Mouse (Mus musculus) hematopoietic stem cell, adult 5-6 weeks (primary cell): Measurements from ENCODE around the gene Dld. TPM values are rescaled to one million over a fixed set of nuclear protein-coding genes. Genes with fewer than 3 reads are reported as not detected.

Source experiments
- ATAC-seq, 2 experiments: fragments of 125-278 bp in 1 of 2; replicated peaks in 1 of 2; 2 replicates each; pipeline ENCODE4 v1.8.0; 2016 to 2017; ENCODE audit warnings: inconsistent platforms in 2 of 2, mild to moderate bottlenecking in 2 of 2, moderate number of reproducible peaks in 2 of 2, low read depth in 1 of 2, moderate TSS enrichment in 1 of 2; ENCODE audit not compliant: low FRiP score in 2 of 2, poor library complexity in 2 of 2, severe bottlenecking in 2 of 2, insufficient read depth in 1 of 2, low TSS enrichment in 1 of 2
- total RNA-seq: library from RNA; stranded (forward); fragments of 172-1452, 232-1000 nt; gene quantifications from 2 replicates; pipeline ENCODE4 v1.2.3, GENCODE M21; 2017

Gene Dld
- 119 and 132 TPM in 2 replicates for total RNA-seq

DNA sequence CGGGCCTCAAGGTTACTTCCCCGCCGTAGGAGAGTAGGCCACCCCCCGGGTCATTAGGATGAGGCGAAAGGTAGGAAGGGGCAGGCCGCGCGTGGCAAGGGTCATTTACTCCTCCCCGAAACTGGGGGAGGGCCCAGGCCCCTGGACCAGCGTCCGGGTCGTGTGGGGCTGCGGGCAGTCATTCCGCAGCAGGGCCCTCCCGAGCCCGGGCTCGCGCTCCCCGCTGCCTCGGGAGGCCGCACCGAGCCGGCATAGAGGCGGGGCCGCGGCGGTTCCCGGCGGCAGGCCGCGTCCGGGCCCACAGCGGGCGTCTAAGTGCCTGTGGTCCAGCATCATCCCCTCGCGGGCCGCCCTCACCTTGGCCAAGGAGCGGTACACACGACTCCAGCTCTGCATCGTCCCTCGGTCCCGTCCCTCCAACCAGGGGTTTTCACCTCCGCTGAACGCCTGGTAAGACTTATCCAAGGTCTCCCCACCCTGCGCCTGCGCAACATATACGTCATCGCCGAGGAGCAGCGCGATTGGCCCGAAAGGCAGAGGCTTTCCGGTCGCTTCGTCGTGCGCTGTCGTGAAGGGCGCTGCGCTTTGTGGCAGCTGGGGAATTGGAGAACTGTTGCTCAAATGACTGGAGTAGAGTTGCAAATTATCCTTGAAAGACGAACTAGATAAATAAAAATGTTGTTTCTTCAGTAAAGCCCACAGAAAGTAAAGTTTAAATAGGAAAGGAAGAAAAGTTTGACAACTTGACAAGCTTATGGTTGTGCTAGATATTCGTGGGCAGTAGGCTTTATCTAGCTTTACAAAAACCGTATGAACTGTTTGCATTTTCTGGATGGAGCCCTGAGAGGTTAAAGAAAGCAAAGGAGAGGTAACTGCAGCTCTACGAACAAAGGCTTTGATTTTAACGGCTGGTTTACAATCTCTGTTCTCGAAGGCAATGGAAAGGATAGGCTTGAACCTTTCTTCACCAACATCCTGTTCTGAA is at the start of gene Dld:
Gene Dld, minus strand, starts transcription at position 510 of the 985 bp plus-strand sequence.
- ATAC-seq = peak; percentile 98 to 100

DNA sequence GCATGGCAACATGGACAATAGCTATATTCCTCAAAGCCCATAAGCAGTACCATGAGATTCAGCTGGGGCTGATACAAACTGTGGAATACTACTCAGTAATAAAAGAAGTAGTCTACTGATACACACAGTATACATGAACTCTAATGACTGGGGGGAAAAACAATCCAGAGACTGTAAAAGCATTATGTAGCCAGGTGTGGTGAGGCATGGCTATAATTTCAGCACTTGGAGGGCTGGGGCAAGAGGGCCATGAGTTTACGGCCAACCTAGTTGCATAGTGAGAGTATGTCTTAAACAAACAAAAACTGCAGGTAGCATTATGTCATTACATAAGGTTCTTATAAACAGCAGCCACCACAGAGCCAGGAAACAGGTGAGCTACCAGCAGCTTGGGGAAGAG is 49.6 kb upstream of the Dld start:
- no peak for ATAC-seq

DNA sequence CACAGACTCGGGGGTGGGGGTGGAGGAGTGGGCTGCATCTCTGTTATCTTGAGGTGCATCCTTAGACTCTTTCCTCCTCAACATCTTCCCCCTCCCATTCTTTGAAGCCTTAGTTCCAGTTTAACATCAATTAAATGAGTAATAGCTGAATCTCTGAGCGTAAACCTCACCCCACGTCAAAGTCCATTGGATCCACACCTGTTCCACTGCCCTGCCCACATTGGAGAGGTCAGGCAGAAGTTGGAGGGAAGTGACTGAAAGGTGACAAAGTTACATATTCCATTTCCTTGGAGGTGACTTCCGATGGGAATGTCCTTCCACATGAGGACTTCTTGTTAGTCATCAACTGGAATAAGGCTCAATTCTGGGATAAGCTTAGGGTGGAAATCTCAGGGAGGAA is 46.5 kb upstream of the Dld start:
- ATAC-seq = no peak

DNA sequence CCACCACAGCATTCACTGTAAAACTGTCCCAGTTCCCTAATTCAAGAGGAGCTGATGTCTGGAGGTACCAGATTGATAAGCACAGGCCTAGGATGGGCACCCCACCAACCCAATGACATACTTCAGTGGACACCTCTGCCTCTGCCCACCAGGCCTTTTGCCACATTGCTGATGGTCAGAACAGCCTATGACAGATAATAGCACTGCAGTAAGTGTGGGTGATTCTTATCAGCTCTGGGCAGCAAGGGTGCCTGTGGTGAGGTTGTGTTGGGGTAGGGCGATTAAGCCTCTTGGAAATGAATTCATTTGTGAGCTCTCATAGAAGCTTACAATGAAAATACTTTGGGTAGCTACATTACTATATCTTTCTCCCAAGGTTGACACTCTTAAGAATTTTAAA is 44.6 kb upstream of the Dld start:
- no peak for ATAC-seq

DNA sequence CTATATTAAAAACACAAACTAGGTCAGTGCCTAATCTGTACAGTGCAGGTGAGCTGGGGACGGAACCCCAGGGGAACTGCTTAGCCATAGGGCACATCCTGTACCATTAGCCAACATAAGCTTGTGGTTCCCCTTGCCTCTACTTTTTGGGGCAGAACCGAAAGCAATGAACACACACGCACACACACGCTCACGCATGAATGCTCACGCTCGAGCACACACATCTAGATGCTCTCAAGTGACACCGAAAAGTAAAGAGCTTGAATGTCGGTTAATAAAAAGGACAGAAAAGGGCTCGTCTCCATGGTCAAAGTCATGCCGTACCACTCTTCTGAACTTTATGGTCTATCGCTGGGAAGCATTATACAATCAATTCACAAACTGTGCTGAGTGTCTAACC is 40.4 kb upstream of the Dld start:
- no peak for ATAC-seq

DNA sequence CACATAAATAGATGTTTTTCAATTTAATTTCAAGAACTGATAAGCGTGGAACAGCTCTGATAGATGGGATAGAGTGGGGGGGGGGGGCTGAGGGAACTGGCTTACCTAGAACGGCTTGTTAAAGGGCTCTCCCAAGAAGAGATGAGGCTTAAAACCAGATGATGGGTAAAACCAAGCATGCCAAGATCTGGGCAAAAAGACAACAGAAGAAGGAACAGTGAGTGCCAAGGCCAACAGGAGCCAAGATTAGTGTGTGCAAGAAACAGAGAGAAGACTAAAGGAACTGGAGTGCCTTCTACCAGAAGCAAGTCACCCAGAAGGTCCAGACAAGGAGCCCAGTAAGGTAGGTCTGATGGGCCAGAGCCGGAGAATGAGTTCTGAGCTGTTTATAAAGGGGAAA is 39.3 kb upstream of the Dld start, which contains the start of gene Slc26a3:
Gene Slc26a3, plus strand, starts transcription at position 301 of the 400 bp plus-strand sequence.
- ATAC-seq = no peak

DNA sequence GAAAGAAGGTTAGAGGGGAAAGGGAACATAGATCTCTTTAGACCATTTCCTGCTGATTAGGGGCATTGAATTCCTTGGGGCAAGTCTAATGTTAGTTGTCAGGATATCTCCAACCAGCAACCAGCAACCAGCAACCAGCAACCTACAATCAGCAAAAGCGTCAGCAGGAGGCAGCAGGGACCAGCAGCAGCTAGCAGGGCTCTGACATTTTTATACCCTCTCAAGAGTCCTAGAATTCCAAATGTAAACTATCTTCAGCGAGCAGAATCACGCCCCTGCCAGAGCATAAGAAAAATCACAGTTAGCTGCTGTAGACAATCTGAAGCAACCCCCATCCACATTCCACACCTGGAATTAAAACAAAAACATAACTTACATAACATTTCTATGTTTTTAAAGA is 36.0 kb upstream of the Dld start:
- no peak for ATAC-seq

DNA sequence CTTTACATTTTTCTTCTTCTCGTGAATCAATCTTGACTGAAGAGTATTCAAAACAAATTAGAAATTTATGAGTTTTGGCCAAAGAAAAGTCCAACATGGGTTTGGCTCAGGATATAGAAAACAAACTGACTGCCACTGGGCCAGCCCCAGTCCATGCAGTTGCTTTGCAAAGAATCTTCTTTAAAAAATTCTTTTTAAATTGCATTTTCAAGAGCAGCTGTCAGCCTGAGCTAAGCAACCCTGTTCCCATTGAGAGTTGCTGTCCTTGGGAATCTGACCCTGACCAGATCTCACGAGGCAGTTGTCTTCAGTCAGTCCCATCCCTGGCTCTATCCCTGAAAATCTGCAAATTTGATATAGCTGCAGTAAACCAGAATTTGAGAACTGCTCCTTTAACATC is 31.2 kb upstream of the Dld start:
- ATAC-seq = no peak

DNA sequence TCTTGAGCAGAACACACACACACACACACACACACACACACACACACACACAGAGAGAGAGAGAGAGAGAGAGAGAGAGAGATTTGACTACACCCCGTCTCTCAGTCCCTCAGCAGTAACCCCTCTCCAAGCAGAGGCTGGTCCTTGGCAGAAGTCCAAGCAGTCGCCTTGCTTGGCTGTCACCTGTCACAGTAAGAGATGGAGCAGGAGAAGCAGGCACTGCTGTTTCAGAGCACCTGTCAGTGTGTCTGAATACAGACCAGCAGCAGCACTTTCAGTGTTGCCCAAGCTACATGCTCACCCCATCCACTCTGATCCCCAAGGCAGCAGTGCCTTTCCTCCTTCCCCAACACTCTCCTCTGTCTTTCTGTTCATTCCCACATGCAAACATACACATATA is 29.6 kb upstream of the Dld start:
- ATAC-seq = no peak

DNA sequence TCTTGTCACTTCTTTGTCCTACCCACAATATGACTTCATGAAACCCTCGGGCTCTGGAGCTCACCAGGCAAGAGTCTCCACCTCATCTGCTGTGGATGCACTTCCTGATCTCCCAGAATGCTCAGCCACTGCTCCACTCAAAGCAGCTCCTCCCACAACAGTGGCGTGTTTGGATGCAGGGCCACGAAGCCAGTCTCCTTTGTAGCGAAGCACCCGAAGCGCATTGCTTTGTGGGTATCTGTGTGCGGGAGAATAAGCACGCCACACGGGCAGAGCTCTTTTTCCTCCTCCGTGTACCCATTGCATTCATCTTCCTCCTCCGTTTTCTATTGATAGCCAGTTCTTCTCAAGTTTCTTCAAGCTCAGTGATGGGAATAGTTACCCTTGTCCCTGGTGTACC is 26.0 kb upstream of the Dld start:
- ATAC-seq = no peak

DNA sequence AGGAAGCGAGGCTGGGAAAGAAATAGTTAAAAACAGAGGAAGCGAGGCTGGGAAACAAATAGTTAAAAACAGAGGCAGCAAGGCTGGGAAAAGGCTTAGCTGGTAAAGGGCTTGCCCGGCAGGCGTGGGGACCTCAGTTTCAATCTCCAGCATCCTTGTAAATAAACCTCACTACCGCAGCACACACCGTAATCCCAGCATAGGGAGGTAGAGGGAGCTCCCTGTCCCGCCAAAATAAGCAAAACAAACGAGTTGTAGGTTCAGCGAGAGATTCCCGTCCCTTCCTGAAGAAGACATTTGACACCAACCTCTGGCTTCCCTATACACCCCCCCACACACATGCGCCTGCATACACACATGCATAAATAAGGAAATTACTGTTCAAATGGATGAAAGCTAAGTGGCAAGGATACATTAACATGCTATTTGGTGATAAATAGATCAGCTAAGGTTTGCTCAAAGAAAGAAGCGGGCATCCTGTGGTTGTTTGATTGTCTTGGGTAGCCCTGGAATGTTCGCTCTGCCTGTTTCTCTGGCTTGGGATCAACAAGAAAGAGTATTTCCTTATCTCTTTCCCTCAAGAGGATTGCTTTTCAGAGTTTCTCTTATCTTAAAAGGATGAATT is 25.2 kb upstream of the Dld start:
- ATAC-seq = peak; percentile 40 to 55; a peak in 2 of 4 replicates

DNA sequence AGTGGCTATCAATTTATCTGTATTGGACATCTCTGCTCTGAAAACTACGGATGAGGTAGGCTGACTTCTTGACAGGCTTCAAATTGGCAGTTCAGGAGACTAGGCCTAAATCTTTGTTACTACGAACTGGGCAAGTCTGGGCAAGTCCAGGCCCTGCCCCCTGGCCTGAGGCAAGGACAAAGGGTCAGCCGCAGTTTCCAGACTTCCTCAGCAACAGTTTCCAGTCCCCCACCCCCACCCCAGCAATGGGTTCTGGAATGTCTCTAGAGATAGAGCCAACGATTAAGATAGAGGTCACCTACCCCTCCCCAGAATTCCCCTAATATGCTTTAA is 24.0 kb upstream of the Dld start:
- no peak for ATAC-seq

DNA sequence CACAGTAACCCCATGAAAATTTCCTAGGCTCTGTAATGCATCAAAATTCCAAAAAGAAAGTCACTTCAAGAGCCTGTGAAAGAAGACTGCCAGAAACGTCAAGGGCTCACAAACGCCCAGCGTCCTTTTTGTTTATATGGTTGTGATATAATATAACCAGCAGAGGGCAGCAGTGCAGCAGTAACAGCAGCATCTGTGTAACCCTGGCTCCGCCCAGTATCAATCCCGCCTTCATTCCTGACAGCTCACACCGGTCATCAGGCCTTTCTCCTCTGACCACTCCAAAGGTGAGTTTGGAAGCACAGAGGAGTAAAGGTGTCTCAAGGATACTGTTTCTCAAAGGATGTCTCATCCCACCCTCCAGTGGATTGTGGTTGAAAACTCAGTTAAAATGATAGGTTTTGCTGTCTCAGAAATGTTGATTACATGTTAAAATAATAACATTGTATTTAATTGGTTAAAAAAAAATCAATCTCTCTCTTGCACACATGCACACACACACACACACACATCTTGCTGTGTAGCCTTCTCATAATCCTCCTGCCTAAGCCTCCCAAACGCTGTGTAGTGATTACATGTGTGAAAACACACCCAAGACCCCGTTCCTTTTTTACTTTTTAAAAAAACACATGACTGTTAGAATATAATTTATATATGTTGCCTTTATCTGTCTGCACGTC is 23.5 kb upstream of the Dld start:
- peak; percentile 68 to 84; a peak in 3 of 4 replicates for ATAC-seq

DNA sequence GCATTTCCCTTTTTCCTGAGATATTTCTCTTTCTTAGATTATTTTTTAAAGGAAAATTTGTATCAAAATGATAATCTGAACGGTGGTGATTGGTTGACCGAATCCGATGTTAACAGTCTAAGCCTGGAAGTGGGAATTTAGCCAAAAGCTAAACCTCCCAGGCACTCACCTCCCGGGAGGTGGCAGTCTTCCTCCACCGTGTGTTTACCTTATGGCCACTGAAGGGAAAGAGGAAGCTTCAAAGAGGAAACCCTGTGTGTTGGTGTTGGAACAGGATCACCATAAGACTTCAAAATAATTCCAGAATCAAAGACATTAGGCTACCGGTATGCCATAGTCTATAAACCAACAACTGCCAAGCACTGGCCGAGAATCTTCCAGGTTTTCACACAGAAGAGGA is 18.4 kb upstream of the Dld start:
- no peak for ATAC-seq

DNA sequence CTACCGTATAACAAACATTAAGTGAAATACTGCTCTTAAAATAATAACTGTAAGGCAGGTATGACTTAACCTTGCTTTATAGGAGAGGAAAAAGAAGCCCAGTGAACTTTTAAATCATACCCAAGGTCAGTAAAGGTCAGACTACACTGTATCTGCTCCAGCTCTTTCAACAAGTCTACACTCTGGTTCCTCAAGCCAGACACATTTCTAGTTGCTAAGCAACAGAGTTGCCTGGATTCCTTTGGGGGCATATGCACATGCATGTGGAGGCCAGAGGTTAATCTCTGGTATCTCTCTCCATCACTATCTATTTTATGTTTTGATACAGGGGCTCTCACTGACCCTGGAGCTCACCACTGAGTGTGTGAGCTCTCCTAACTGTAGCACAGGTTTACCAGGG is 17.9 kb upstream of the Dld start:
- ATAC-seq = no peak

DNA sequence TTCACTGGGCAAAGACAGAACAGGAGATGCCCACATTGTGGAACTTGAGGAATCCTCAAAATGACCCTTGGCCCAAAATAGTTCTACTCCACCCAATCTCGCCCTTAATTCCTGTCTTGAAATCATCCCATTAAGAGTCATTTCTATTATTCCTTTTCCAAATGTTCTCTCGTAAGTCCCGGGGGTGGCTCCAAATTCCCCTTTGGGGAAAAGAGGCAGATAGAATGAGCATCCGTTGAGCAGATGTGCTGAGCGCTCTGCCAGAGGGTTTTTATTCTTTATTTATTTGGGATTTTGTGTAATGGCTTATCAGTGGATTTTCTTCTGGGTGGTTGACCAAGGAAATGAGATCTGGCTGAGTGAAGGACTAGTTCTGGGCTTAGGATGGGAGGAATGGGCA is 16.5 kb upstream of the Dld start:
- no peak for ATAC-seq

DNA sequence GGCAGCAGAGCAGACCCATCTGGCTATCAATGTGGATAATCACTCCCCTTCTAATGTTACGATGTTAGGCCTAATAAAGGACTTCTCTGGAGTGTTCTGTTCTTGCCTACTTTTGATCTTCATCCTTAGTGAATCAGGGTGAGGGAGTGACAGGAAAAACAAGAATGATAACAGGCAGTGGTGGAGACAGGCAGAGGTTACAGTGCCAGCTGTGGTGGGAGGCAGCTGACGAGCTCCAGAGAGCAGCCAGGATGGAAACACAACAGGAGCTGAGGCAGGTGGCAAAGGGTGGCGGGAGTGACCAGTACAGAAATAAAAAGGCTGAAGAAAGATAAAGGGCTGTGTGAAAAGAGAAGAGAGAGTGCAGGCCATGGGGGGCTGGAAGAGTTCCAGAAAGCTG is 15.2 kb upstream of the Dld start:
- ATAC-seq = no peak
